Mouse (Mus musculus) myocyte (in vitro differentiated cells): Measurements from ENCODE around the gene Mplkip. TPM values are rescaled to one million over a fixed set of nuclear protein-coding genes. Genes with fewer than 3 reads are reported as not detected.
A peak's percentile ranks its signal among the peaks of the same experiment; 100 is the strongest.

Experiments used
- H3K27me3 ChIP-seq: one replicate; pipeline ENCODE4 v1.6.1; 2011; ENCODE audit not compliant: control insufficient read depth, insufficient read depth, insufficient read length
- H3K36me3 ChIP-seq: one replicate; pipeline ENCODE4 v1.6.1; 2011; ENCODE audit not compliant: control insufficient read depth, insufficient read depth
- H3K4me2 ChIP-seq: one replicate; pipeline ENCODE4 v1.6.1; 2011; ENCODE audit warnings: low read depth, control low read depth
- H3K4me3 ChIP-seq: one replicate; pipeline ENCODE4 v1.5.1; 2011; ENCODE audit warnings: mild to moderate bottlenecking, control low read depth, moderate library complexity
- H3K79me2 ChIP-seq: one replicate; pipeline ENCODE4 v1.6.1; 2011; ENCODE audit not compliant: control insufficient read depth, insufficient read depth
- H3ac ChIP-seq: one replicate; pipeline ENCODE4 v1.6.1; 2011; ENCODE audit not compliant: control insufficient read depth, insufficient read length
- CEBPB ChIP-seq: IDR thresholded peaks from 2 replicates; pipeline ENCODE4 v1.6.1; 2011; ENCODE audit warnings: mild to moderate bottlenecking, moderate library complexity; ENCODE audit not compliant: poor library complexity, insufficient read depth, severe bottlenecking
- E2F4 ChIP-seq: IDR thresholded peaks from one replicate; pipeline ENCODE4 v1.6.1; 2011; ENCODE audit warnings: mild to moderate bottlenecking, control low read depth, moderate library complexity; ENCODE audit not compliant: insufficient read depth
- MAX ChIP-seq: IDR thresholded peaks from one replicate; pipeline ENCODE4 v1.6.1; 2011; ENCODE audit warnings: low read depth, mild to moderate bottlenecking, control low read depth
- MYOD1 ChIP-seq, 3 experiments: IDR thresholded peaks; one replicate each; pipeline ENCODE4 v1.6.1; 2011; ENCODE audit warnings: control low read depth in 2 of 3, low read depth in 2 of 3, mild to moderate bottlenecking in 2 of 3, moderate library complexity in 1 of 3; ENCODE audit not compliant: insufficient read length in 2 of 3, control insufficient read depth in 1 of 3
- MYOG ChIP-seq, 3 experiments: IDR thresholded peaks; one replicate each; pipeline ENCODE4 v1.6.1; 2011; ENCODE audit warnings: control low read depth in 2 of 3, low read depth in 2 of 3, mild to moderate bottlenecking in 2 of 3; ENCODE audit not compliant: insufficient read length in 2 of 3, control insufficient read depth in 1 of 3, insufficient read depth in 1 of 3
- POLR2A ChIP-seq: IDR thresholded peaks from one replicate; pipeline ENCODE4 v1.6.1; 2011; ENCODE audit warnings: low read depth, mild to moderate bottlenecking, control low read depth, moderate library complexity; ENCODE audit not compliant: insufficient read length
- POLR2AphosphoS2 ChIP-seq: IDR thresholded peaks from one replicate; pipeline ENCODE4 v1.6.1; 2011; ENCODE audit warnings: low read depth, control low read depth; ENCODE audit not compliant: insufficient read length
- REST ChIP-seq: IDR thresholded peaks from one replicate; pipeline ENCODE4 v1.6.1; 2011; ENCODE audit warnings: mild to moderate bottlenecking, control low read depth, moderate library complexity; ENCODE audit not compliant: insufficient read depth, insufficient read length
- SRF ChIP-seq: IDR thresholded peaks from one replicate; pipeline ENCODE4 v1.6.1; 2011; ENCODE audit warnings: low read depth; ENCODE audit not compliant: control insufficient read depth, insufficient read length
- TCF12 ChIP-seq: IDR thresholded peaks from one replicate; pipeline ENCODE4 v1.6.1; 2011; ENCODE audit warnings: mild to moderate bottlenecking, control low read depth; ENCODE audit not compliant: poor library complexity, insufficient read depth, severe bottlenecking
- TCF3 ChIP-seq: IDR thresholded peaks from one replicate; pipeline ENCODE4 v1.6.1; 2011; ENCODE audit warnings: low read depth, control low read depth; ENCODE audit not compliant: insufficient read length
- USF1 ChIP-seq: IDR thresholded peaks from one replicate; pipeline ENCODE4 v1.6.1; 2011; ENCODE audit warnings: low read depth, mild to moderate bottlenecking, control low read depth, moderate library complexity
- polyA plus RNA-seq: library from polyadenylated mRNA; unstranded; fragments of >200 nt; fragmentation: generic; extraction: Trizol; gene quantifications from one replicate; pipeline ENCODE4 v1.2.1, GENCODE M21; 2012; ENCODE audit warnings: missing spikeins

Mplkip gene
- polyA plus RNA-seq, 1 experiment = 10.3 TPM

DNA sequence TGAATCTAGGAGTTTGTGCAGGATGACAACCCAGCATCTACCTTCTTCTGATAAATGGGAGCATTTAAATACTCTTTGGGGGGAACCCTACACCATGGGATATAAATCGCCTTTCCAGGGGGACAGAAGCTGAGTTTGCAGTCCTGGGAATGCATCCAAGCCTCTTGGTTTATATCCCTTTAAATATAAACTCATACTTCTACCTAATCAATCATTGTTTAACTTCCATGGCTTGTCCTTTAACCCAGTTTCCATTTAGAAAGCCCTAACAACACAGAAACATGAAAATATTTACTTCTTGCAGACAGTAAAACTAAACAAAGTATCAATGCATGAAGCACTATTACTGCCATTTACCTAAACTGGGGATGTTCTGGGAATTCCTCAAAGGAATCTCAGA is 3.6 kb upstream of the Mplkip start:
- H3K4me3 ChIP-seq = no peak overlapping the region
- peaks cover 10% of the 10 kb centered on the region for H3K79me2 ChIP-seq
- H3K4me2 ChIP-seq = no peak overlapping the region
- H3ac ChIP-seq = no peak overlapping the region
- H3K36me3 ChIP-seq = no peaks in the 10 kb centered on the region
- H3K27me3 ChIP-seq = no peaks in the 10 kb centered on the region
- TF ChIP-seq TCF12 (no peak), MAX (no peak), REST (no peak), POLR2A (no peak), E2F4 (no peak), CEBPB (no peak), MYOD1 (IDR thresholded peaks at IDR 0.05; ENCODE audit: control insufficient read depth in 1 of 3, insufficient read length in 2 of 3, low read depth in 2 of 3) (no peak), MYOG (IDR thresholded peaks at IDR 0.05; ENCODE audit: control insufficient read depth in 1 of 3, insufficient read depth in 1 of 3, insufficient read length in 2 of 3, low read depth in 2 of 3) (no peak), TCF3 (no peak), SRF (no peak), USF1 (no peak), POLR2AphosphoS2 (no peak)

DNA sequence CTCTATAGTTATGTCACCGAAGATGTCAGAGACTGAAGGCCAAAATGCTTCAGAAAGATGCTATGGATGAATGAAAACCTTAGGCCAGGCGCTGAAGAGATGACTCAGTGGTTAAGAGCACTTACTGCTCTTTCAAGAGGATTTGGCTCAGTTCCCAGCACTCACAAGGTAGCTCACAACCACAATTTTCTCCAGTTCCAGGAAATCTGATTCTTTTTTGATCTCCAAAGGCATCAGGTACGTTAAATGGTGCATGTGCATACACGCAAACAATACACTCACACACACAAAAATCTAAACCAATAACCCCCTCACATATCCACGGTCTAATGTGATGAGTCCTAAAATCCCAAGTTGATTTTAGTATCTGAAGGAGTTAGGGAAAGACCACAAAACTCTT is 1.2 kb upstream of the Mplkip start:
- H3K4me3 ChIP-seq = peak overlapping the region; percentile 76
- H3K79me2 ChIP-seq = peaks cover 32% of the 10 kb centered on the region
- no peak for TF ChIP-seq TCF12
- no peak for TF ChIP-seq E2F4
- no peak for TF ChIP-seq MYOG (IDR thresholded peaks at IDR 0.05; ENCODE audit: control insufficient read depth in 1 of 3, insufficient read depth in 1 of 3, insufficient read length in 2 of 3, low read depth in 2 of 3)
- no peak for TF ChIP-seq SRF
- TF ChIP-seq TCF3 = no peak
- TF ChIP-seq POLR2AphosphoS2 = no peak
- TF ChIP-seq MYOD1 (IDR thresholded peaks at IDR 0.05; ENCODE audit: control insufficient read depth in 1 of 3, insufficient read length in 2 of 3, low read depth in 2 of 3) = no peak
- TF ChIP-seq USF1 = no peak
- no peak for TF ChIP-seq CEBPB
- no peak for TF ChIP-seq POLR2A
- TF ChIP-seq MAX = no peak
- TF ChIP-seq REST = no peak
- H3K36me3 ChIP-seq = no peaks in the 10 kb centered on the region
- H3K27me3 ChIP-seq = no peaks in the 10 kb centered on the region
- H3ac ChIP-seq = peak overlapping the region; percentile 2
- peak overlapping the region; percentile 72 for H3K4me2 ChIP-seq

DNA sequence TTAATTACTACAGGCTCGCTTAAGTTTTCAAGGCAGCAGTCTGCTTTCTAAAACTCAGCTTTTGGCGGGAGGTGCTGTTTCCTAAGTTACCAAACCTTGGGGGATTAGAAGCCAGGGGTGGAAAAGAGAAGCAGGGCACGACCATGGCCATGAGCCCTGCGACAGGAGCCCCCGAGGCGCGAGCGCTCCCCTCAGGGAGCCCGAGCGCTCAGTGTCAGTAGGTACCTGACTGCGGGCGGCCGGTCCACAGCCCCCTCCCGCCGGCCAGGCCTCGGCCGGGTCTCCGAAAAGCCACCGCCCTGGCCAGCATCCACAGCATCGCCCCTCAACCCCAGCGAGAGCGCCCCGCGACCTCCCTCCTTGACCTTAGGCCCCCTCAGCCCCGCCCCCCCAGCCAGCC is 578 bp upstream of the Mplkip start:
- peak overlapping the region; percentile 72 for H3K4me2 ChIP-seq
- H3K79me2 ChIP-seq = peaks cover 37% of the 10 kb centered on the region
- TF ChIP-seq REST = no peak
- TF ChIP-seq SRF = no peak
- no peak for TF ChIP-seq TCF12
- no peak for TF ChIP-seq MAX
- TF ChIP-seq USF1 = no peak
- TF ChIP-seq MYOD1 (IDR thresholded peaks at IDR 0.05; ENCODE audit: control insufficient read depth in 1 of 3, insufficient read length in 2 of 3, low read depth in 2 of 3) = no peak
- TF ChIP-seq TCF3 = no peak
- no peak for TF ChIP-seq CEBPB
- TF ChIP-seq E2F4 = no peak
- peak; percentile 50 for TF ChIP-seq POLR2AphosphoS2
- no peak for TF ChIP-seq MYOG (IDR thresholded peaks at IDR 0.05; ENCODE audit: control insufficient read depth in 1 of 3, insufficient read depth in 1 of 3, insufficient read length in 2 of 3, low read depth in 2 of 3)
- peak; percentile 52 for TF ChIP-seq POLR2A
- no peaks in the 10 kb centered on the region for H3K27me3 ChIP-seq
- no peaks in the 10 kb centered on the region for H3K36me3 ChIP-seq
- H3ac ChIP-seq = peak overlapping the region; percentile 2
- H3K4me3 ChIP-seq = peak overlapping the region; percentile 76

DNA sequence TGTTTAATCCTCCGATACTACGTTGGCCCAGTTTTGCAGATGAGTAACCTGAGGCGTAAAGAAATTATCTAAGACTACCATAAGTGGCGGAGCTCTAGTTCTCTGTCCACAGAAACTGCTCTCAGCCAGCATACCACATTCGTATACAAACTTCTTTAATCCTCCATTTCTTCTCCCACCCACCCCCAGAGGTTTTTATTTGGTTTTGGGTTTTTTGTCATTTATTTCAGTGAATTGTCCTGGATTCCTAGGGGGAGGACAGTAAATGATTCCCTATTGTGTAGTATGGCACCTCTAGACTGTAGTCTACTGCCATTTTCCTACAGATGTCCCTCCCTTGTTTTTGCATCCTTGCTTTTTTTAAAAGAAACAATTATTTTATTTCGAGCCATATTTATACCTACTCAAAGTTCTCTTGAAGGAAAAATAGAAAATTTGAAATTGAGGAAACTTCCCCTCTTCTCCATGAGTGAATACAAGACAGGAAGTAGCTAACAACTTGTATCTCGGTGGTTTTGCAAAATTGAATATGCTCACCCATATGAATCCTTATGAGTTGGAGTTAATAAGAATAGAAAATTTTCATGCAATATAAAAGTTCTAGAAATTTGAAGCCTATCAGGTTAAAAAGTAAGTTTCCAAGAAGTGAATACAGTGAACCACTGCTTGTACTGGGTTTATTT is 1.0 kb downstream of the Mplkip start:
- TF ChIP-seq CEBPB = no peak
- no peak for TF ChIP-seq MYOG (IDR thresholded peaks at IDR 0.05; ENCODE audit: control insufficient read depth in 1 of 3, insufficient read depth in 1 of 3, insufficient read length in 2 of 3, low read depth in 2 of 3)
- TF ChIP-seq TCF3 = no peak
- TF ChIP-seq USF1 = no peak
- no peak for TF ChIP-seq REST
- no peak for TF ChIP-seq TCF12
- no peak for TF ChIP-seq POLR2A
- no peak for TF ChIP-seq MAX
- Histone ChIP-seq H3K36me3 (no peaks in the 10 kb centered on the region), H3K4me3 (peak overlapping the region; percentile 76), H3K79me2 (peaks cover 51% of the 10 kb centered on the region), H3K27me3 (no peaks in the 10 kb centered on the region), H3K4me2 (peak overlapping the region; percentile 84), H3ac (peak overlapping the region; percentile 58)
